Mouse (Mus musculus) adrenal gland, postnatal 10 days (tissue): ENCODE measurements around the gene Dnmt1. TPM values are rescaled to one million over a fixed set of nuclear protein-coding genes. Genes with fewer than 3 reads are reported as not detected.

ENCODE experiments used
- DNase-seq: peaks from one replicate; pipeline ENCODE4 v3.0.0; 2021; ENCODE audit warnings: mixed read lengths
- total RNA-seq, 2 experiments: library from RNA; stranded (reverse); gene quantifications; 2 replicates each; pipeline ENCODE4 v1.2.3; 2021

The Dnmt1 gene
- total RNA-seq, 2 experiments from 2014 or later = 44.9 to 54.7 TPM

DNA sequence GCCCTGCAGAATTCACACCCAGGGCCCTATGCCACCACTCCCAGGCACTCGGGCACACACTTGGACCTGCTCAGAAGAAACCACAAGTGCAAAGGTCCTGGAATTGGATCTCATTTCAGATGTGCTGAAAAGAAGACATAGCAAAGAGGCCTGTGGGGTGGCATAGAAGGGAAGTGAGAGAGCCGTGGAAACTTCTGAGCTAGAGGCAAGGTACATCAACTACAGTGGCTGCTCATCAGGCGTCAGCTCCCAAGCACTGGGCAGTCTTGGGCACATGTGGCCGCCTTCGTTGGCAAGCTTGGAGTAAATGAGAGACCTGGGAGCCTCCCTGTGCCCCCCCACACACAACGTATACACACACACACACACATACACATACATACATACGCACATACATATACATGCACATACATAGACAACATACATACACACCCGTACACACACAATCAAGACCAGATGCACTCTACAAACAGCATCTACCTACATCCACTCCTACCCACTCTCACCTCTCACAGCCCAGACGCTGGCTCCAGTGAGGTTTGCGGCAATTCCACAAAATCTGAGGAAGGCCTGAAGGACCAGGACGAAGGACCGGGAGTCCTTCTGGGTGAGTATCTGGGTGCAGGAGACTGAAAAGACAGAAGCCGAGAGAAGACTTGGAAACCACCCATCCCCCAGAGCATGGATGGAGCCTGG lies 80.4 kb downstream of the Dnmt1 start, which contains the start of gene Angptl6:
Angptl6 (minus strand) TSS at position 631 of the 696 bp plus-strand sequence.
- no peak for DNase-seq

DNA sequence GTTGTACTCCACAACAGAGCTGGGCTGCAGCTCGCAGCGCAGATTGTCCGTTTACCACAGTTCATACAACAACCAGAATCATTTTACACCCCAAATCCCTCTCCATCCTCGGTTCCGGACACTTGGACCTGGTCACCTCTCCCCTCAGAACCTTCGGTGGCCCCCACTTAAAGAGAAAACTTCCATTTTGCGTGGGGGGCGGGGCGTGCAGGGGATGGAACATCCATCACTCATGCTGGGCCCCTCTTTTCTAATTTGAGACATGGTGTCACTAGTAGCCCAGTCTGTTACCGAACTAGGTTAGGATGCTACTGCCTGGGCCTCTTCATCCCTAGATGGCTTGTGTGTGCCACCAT lies 81.0 kb downstream of the Dnmt1 start:
- DNase-seq = peak; percentile 48

DNA sequence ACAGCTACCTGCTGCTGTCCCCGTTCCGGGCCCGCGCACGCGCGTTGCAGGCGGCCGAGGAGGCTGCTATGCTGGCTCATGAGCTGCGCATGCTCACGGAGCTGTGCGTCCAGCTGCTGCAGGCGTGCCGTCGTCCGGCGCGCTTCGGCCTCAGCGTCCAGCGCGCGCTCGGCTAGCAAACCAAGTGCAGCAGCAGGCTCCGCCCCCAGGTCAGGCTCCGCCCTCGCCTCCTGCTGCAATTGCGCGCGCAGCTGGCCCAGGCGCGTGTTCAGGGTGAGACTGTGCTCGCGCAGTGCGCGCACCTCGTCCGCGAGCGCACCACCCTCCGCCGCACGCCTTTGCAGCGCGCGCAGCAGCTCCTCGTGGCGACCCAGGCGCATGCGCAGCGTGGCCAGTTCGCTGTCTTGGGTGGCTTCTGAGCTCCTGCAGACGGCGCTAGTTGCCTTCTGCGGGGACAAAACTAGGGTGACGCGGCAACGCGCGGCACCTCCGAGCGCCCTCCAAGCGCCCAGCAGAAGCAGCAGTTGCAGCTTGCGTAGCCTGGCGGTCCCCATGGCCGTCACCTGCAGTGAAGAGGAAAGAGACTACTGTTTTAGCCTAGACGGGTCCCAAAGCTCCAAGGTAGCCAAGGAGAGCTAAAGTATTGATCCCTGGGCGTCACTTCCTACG lies 81.5 kb downstream of the Dnmt1 start:
- DNase-seq = peak; percentile 100

DNA sequence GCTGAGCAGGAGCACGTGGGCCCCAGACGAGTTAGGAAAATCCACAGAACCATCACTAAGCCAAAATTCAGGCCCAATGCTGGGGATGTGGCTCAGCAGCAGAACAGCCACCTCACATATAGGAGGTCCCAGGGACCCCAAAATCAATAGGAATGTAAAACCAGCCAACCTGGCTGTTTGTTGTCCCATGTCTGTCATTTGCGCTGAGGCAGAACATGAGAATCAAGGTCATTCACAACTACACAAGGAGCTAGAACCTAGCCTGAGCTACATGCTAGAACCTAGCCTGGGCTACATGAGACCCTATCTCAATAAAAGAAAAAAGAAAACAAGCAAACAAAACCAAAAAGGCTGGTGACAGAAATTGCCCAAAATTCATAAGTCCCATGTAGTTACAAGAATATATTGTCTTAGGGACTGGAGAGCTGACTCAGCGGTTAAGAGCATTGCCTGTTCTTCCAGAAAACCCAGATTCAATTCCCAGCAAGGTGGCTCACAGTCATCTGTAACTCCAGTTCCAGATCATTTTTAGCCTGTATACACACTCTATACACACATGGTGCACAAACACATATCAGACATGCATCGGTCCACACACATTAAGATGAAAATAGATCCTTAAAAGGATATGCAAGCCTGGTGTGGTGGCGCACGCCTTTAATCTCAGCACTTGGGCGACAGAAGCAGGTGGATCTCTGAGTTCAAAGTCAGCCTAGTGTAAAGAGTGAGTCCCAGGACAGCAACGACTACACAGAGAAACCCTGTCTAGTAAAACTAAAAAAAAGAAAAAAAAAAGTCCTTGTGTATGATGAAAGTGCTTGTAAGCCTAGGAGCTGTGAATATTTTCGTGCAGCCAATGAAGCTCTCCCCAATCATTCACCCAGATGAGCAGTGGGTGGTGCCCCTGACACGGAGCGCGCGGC lies 82.3 kb downstream of the Dnmt1 start:
- DNase-seq = no peak

DNA sequence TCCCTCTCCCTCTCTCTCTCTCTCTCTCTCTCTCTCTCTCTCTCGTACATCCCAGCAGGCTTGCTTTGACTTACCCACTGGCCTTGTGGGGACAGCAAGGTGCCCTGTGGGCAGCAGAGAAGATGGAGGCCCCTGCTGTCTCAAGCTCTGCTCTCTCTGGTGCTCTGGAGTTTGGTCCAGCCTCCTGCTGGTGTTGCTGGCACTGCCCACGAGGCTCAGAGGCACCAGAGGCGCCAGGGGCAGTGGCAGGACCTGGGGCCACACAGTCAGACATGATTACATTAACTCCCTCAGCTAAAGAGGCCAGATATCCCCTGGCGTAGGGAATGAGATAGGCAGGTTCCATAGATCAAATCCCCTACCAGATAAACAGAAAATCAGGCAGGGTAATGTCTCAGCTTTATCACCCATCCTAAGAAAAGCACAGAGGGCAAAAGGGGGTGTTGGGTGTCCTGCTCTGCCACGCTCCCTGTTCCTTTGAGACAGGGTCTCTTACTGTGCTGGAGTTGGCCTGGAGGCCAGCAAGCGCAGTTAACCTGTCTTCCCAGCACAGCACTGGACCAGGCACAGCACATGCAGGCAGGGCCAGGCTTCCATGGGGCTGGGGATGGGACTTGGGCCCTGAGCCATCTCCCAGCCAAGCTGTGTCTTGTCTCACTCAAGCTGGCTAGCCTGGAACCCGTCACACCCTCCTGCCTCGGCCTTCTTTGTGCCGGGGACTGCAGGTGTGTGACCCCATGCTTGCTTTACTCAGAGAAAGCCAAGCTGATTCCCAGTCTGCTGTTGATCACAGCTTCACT lies 83.2 kb downstream of the Dnmt1 start:
- no peak for DNase-seq

DNA sequence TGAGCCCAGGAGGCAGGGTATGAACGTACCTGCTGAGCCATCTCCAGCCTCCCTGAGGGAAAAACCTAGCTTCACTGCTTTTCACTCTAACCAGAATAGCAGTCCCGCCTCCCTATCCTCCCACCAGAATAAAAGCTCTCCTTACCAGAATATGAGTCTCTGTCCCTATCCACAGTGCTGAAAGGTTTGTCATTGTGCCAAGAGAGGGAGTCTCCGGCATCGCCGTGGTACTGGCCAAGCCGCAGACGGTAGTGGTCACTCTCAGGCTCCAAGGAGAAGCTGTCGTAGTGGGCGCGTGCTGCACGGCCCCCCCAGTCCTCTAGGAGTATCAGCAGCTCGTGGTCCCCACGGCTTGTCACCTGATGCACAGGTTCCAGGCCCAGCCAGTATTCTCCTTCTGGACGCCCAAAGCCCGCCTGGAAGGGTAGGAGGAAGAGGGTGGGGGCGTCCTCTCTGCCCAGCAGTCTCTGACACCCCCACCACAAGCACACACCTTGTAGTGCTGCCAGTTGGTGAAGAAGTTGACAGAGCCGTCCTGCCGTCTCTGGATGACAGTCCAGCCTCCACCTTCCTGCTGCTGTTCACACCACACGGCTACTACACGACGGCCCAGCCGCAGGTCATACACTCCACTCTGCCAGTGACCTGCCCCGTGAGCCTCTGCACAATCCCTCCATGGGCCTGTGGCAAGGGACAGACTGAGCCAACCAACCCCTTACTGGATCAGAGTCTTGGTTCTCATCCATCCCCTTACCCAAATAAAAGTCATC lies 84.5 kb downstream of the Dnmt1 start:
- no peak for DNase-seq

DNA sequence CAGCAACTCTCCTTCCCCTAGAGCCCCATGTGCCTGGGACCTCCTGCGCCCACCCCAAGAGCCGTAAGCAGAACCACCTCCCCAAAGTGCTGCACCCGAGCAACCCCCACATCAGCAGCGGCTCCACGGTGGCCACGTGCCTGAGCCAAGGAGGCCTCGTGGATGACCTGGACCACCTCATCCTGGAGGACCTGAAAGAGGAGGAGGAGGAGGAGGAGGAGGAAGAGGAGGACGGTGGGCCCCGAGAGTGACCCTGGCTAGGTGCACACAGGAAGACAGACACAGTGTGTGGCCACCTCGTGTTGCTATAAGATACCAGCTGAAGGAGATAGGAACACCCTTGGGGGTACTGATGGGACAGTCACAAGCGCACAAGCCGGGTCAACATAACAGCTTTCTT lies 86.2 kb downstream of the Dnmt1 start:
- DNase-seq = no peak

DNA sequence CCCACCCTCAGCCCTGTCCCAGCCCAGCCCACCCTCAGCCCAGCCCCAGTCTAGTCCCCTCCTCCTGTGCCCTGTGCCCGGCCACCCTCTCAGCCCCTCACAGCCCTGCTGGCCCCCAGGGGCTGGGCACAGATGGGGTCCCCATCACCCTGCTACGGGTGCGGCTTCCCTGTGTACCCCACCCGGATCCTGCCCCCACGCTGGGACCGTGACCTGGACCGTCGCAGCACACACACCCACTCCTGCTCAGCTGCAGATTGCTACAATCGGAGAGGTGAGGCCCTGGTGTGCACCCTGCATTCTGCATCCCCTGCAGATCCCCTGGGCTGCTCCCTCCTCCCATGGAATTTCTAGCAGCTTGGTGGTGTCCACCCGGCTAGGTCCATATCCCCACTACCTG lies 86.7 kb downstream of the Dnmt1 start:
- no peak for DNase-seq

DNA sequence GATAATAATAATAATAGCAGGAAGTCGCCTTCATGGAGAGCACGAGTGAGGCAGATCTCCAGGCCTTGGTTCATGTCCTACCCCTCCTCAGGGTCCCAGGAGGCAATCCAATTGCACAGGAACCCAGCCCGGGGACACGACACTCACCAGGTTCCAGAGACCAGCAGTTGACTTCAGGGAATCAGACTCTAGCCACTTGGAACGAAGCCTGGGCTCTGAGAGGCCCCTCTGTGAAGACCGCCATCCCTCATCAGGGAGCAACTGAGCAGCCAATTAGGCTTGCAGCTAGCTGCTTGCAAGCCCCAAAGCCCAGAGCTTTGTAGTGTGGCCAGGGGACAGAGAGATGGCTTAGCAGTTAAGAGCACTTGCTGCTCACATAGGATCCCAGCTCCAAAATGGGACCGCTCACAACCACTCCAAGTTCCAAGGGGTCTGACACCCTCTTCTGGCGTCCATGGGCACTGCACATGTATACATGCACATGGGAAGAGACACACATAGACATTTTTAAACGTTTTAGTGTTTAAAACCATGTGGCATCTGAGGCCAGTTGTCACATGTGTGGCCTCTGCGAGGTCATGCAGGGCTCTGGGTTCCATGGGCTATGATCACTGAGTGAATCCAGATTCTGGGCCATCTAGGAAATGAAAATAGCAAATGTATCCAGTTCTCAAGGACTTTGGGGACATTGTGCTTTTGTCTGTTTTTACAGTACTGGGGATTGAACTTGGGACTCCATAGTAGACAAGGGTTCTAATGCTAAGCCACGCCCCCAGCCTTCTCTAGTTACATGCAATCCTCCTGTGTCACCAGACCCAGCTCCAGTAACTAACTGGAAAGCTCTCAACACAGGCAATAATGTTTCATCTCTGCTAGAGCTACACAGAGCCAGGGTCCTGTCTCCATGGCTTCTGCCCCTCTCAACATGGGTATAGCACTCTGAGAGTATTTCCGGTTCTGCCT lies 89.2 kb downstream of the Dnmt1 start:
- no peak for DNase-seq

DNA sequence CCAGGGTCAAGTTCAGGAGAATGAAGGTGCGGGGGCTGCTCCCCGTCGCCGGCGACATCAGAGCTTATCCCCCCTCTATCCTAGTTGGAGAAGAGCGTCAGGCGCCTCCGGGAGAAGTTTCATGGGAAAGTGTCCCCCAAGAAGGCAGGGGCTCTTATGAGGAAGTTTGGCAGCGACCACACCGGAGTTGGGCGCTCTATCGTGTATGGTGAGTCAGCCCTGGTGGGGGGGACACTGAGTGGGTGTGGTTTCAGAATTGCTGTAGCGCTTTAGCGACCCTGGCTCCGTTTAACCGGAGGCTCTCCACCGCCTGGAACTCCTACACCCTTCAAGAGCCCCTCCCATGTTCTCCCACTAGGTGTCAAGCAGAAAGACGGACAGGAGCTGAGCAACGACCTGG lies 90.4 kb downstream of the Dnmt1 start:
- DNase-seq = peak; percentile 47

DNA sequence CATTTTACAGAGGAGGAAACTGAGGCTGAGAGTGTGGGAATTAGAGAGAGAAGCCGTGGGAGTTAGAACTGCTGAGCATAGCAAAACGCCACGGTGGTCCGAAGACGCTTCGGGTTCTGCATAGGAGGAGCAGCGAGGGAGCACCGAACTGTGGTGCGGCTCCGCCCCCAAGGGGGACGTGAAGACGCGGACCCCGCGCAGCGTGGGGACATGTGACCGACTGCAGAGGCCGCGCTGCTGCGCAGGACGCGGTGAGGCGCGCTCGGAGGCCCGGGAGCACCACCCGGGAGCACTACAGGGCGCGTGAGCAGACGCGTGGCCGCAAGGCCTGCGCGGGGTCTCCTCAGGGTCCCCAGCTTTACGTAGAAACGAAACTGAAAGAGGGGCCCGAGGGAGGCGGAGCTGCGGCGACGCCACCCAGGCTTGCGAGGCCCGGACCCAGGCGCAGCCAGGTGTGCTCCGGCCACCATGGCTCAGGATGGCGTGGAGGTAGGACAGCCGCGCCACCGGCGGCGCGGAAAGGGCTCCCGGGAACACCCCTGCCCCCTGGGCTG lies 91.2 kb downstream of the Dnmt1 start, which contains the start of gene A230050P20Rik:
A230050P20Rik (plus strand) TSS at position 195 of the 554 bp plus-strand sequence.
- DNase-seq = peak; percentile 73

DNA sequence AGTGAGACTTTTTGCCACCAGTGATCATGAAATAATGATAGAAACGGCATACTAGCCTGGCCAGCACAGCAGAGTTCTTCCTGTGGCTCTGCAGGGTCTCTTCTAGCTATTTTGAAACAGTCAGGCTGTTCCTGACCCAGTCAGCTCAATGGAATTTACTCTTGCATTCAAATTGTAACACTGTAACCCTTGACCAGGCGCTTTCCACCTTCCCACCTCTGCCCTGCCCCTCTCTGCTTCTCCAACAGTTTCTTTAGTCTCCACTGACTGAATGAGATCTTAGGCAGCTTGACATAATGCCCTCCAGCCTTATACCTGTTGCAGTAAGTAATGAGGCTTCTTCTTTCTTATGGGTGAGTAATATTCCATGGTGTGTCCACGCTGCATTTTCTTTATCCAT lies 92.8 kb downstream of the Dnmt1 start:
- no peak for DNase-seq

DNA sequence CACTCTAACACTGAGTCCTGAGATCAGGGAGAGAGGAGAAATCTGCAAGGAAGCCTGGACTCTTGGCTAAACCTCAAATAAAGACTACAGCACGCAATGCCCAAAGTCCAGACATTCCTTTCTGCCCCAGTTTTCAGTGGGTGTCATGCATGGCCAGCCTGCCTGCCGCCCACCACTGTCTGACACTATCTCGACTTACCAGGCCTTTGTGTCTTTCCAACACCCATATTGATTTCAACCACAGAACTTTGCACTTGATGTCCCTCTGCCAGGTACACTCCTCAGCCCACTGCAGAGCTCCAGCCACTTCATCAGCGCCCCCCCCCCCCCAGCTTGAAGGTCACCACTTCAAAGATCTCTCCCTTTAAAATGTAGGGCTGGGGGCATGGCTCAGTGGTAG lies 97.5 kb downstream of the Dnmt1 start:
- DNase-seq = no peak

DNA sequence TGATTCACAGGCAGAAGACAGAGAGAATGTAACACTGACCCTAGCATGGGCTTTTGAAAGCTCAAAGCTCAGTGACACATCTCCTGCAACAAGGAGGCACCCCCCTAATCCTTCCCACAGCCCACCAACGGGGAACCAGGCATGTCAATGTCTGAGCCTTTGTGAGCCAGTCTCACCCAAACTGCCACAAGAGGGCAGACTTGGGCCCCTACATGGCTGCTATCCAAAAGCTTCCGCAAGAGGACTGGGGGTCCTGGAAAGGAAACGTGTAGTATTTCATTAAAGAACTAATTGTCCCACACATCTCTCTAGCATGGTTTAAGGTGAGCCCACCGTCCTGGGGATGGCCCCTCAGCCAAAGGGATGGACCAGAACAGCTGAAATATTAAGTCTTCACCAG lies 97.9 kb downstream of the Dnmt1 start:
- DNase-seq = peak; percentile 59

DNA sequence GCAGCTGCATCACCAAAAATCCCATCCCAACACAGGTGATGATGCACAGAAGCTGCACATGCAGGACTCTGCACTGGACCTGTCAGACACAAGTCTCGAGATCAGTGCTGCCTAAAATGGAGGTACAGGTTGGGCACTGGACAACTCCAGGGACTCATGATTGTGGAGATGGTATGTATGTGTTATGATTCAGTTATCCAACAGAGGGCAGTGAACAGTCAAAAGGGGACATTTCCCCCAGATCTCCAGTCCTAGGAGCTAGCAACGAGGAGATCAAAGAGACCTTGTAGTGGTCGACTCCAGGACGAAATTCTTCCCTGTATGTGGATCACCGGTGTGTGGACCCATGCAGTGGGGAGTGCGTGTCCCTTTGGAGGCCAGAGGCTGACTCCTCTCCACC lies 99.8 kb downstream of the Dnmt1 start:
- DNase-seq = no peak
